Mouse (Mus musculus) neural tube, embryonic 14.5 days (tissue): ENCODE data around the gene Luzp4. TPM values are rescaled to one million over a fixed set of nuclear protein-coding genes. Genes with fewer than 3 reads are reported as not detected.
"Not testable (repeated sequence)": the region's sequence is repeated elsewhere in the genome, so short reads cannot be mapped to it uniquely, and the experiment has no call there.

Experiments
- ATAC-seq: fragments of 200-750 bp; cut with Nextera tagmentation; 2 replicates; pipeline ENCODE4 v1.8.0; 2017; ENCODE audit warnings: low read depth, mild to moderate bottlenecking, moderate TSS enrichment, moderate library complexity
- H3K27ac ChIP-seq: fragments of 300-500 bp; sonication (generic); 2 replicates; pipeline ENCODE4 v1.5.1; 2014; ENCODE audit warnings: low read depth, mild to moderate bottlenecking, control low read depth, low read length, moderate library complexity, mixed read lengths
- H3K27me3 ChIP-seq: fragments of 300-500 bp; sonication (generic); 2 replicates; pipeline ENCODE4 v1.6.1; 2014; ENCODE audit warnings: low read length; ENCODE audit not compliant: control insufficient read depth, insufficient read depth
- H3K36me3 ChIP-seq: fragments of 300-500 bp; sonication (generic); 2 replicates; pipeline ENCODE4 v1.6.1; 2014; ENCODE audit warnings: low read length, mixed read lengths; ENCODE audit not compliant: control insufficient read depth, insufficient read depth
- H3K4me1 ChIP-seq: fragments of 300-500 bp; sonication (generic); 2 replicates; pipeline ENCODE4 v1.6.1; 2014; ENCODE audit warnings: low read length; ENCODE audit not compliant: control insufficient read depth, insufficient read depth
- H3K4me2 ChIP-seq: fragments of 300-500 bp; sonication (generic); 2 replicates; pipeline ENCODE4 v1.6.1; 2014; ENCODE audit warnings: mild to moderate bottlenecking, low read depth, low read length, control low read depth
- H3K4me3 ChIP-seq: fragments of 300-500 bp; sonication (generic); 2 replicates; pipeline ENCODE4 v1.5.1; 2014; ENCODE audit warnings: low read depth, low read length, control low read depth, mixed read lengths
- H3K9ac ChIP-seq: fragments of 300-500 bp; sonication (generic); replicated peaks from 2 replicates; pipeline ENCODE4 v1.6.1; 2014; ENCODE audit warnings: low read depth, mild to moderate bottlenecking, control low read depth, low read length, mixed read lengths
- H3K9me3 ChIP-seq: fragments of 300-500 bp; sonication (generic); 2 replicates; pipeline ENCODE4 v1.6.1; 2016; ENCODE audit warnings: low read length; ENCODE audit not compliant: control insufficient read depth
- whole genome bisulfite sequencing: fragments of 180-500 bp; shearing (Covaris S2); extraction: QIAGEN DNeasy Blood & Tissue Kit; methylation state at CpG from one replicate; pipeline ENCODE4 v1.1.7; 2014; 5-methylcytosine and 5-hydroxymethylcytosine counted together
- polyA plus RNA-seq: library from polyadenylated mRNA; unstranded; fragments of >200 nt; fragmentation: Nextera tagmentation; extraction: Ambion mirVana; gene quantifications from 2 replicates; pipeline ENCODE4 v1.2.1, GENCODE M21; 2014

Gene Luzp4
- not detected in 2 replicates for polyA plus RNA-seq

DNA sequence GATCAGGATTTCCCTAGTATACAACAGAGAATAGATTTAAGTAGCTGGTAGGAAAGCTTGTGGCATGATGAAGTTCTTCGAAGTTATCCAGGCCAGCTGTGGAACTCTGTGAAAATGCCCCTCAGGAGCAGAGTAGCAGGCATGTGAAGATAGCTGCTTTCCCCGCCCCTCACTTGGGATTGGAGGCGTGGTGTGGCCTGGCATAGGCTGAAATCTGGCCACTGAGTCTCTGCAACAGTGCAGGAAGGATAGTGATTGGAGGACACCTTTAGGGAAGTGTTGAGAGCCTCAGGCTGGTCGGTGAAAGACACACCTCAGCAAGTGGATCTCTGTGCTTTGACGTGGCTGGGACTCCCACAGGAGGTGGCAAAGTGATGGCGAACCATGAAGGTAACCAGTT is at the start of gene Luzp4:
Gene Luzp4, plus strand, starts transcription at position 301 of the 400 bp plus-strand sequence.
- 75% methylated on average over 3 of the region's 6 CpGs for WGBS

DNA sequence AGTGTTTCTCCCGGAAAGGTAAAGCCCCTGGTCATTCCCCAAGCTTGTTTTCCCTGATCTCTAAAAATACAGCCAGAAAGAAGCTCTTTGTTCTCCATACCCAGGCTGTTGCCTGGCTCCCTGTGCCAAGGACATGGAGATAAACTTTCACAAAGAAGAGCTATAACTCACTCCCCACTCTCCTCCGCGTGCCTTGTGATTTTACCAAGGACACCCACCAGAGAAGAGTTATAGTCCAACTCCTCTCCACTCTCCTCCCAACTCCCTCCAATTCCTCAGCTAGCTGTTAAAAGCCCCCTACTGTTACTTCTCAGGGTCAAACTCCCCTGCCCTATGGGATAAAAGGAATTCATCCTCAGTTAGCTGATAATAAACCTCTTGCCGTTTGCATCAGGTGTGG is 15.6 kb upstream of the Luzp4 start:
- not testable (repeated sequence) for H3K27me3 ChIP-seq, H3K27ac ChIP-seq, H3K9ac ChIP-seq, ATAC-seq, H3K4me3 ChIP-seq, H3K9me3 ChIP-seq, H3K36me3 ChIP-seq, H3K4me2 ChIP-seq, H3K4me1 ChIP-seq
- WGBS: 78% methylated on average over 4 of the region's 4 CpGs

More for the DNA sequence above, at the start of gene Luzp4:
- H3K27me3 ChIP-seq, H3K4me2 ChIP-seq, H3K9ac ChIP-seq, H3K36me3 ChIP-seq, ATAC-seq, H3K9me3 ChIP-seq, H3K4me1 ChIP-seq, H3K27ac ChIP-seq, H3K4me3 ChIP-seq: not testable (repeated sequence)

Other genes with a start within 250 kb of the Luzp4 start
- not detected in 2 replicates for gene Gm8334, start 242.5 kb upstream of the Luzp4 start, polyA plus RNA-seq
- not detected in 2 replicates for gene Gm15127, start 194.0 kb upstream of the Luzp4 start, polyA plus RNA-seq
- not detected in 2 replicates for gene Ott, start 216.6 kb downstream of the Luzp4 start, polyA plus RNA-seq